Mouse (Mus musculus) gonadal fat pad, adult 2 months (tissue): ENCODE data around the gene 5730409E04Rik. TPM values are rescaled to one million over a fixed set of nuclear protein-coding genes. Genes with fewer than 3 reads are reported as not detected.

Experiments used
- DNase-seq: peaks from one replicate; pipeline ENCODE4 v3.0.0-alpha.2; 2012; ENCODE audit warnings: low read depth
- polyA plus RNA-seq: library from polyadenylated mRNA; depleted of rRNA; stranded (reverse); fragments of >200 nt; gene quantifications from 2 replicates; pipeline ENCODE4 v1.2.3, GENCODE M21; 2012; rRNA removed

Gene 5730409E04Rik
- polyA plus RNA-seq, 1 experiment = 20.4 TPM

GRCm38 (mm10) chr4:126637446-126637845, 27.8 kb downstream of the 5730409E04Rik start:
- no peak for DNase-seq

DNA sequence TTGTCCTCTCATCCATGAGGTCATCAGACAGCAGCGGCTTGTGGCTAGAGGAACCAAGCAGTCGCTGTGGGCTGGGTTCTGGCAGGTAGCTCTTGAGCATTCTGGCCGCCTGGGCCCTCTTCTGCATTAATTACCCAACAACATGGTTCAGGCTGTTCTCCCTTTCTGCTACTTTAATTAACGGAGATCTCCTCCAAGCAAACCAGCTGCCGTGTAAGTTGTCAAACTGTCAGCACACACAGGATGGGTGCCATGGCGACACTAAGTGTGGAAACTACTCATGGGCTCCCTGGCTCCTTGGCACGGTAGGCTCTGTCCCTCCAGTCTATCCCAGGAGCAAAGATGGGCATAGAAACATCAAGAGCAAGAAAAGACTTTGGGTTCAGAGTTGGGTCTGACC, 29.7 kb downstream of the 5730409E04Rik start:
- DNase-seq = no peak

- DNase-seq = no peak
These were observed 32.3 kb downstream of the 5730409E04Rik start for GRCm38 (mm10) chr4:126641901-126642300.

- DNase-seq = no peak
These were observed 34.2 kb downstream of the 5730409E04Rik start for GRCm38 (mm10) chr4:126643815-126644214.

- no peak for DNase-seq
These were observed 34.8 kb downstream of the 5730409E04Rik start for GRCm38 (mm10) chr4:126644333-126644963.

GRCm38 (mm10) chr4:126647996-126648910, 38.6 kb downstream of the 5730409E04Rik start:
- no peak for DNase-seq

DNA sequence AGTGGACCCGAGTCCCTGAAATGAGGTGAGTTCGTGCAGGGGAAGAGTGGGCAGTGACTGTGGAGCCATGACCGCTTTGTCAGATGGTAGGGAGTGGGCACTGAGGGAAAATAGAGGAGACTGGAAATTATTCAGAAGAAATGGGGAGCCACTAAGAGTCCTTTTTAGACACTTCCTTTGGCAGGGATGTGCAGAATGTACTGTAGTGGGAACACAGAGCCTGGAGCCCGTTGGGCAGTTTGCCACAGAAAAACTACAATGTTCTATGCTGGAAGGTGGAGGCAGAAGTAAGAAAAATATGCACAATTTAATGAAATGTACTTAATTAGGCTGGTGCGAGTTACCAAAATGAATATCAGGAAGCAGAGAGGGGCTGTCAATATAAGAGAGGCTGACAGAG, 43.5 kb downstream of the 5730409E04Rik start:
- DNase-seq = no peak

DNA sequence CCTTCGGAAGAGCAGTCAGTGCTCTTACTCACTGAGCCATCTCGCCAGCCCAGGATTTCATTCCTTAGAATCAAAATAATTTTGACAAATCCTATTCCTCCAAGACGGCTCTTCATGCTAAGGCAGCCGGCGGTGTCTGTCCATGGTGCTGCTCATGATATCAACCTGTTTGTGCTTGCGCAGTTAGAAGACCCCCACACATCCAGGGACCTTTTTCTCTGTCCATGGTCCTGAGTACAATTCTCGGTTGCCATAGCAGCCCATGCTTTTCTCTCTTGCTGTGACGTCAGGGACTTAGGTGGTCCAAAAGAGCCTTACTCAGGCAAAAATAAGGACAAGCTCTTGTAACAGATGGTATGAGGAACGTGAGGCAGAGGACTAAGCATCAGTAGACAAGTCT, 45.7 kb downstream of the 5730409E04Rik start:
- DNase-seq = no peak

GRCm38 (mm10) chr4:126661249-126661648, 51.6 kb downstream of the 5730409E04Rik start:
- no peak for DNase-seq

Other genes with a start within 250 kb of the 5730409E04Rik start
- gene Ago3, start 180.3 kb upstream of the 5730409E04Rik start, polyA plus RNA-seq = 9.0 and 13.5 TPM in 2 replicates
- gene Ago1, start 141.2 kb upstream of the 5730409E04Rik start, polyA plus RNA-seq = 15.4 and 20.8 TPM in 2 replicates
- gene Ago4, start 76.3 kb upstream of the 5730409E04Rik start, polyA plus RNA-seq = 1.5 and 1.6 TPM in 2 replicates
- gene Clspn, start 52.9 kb upstream of the 5730409E04Rik start, polyA plus RNA-seq = 0.24 and 0.47 TPM in 2 replicates
- gene Psmb2, start 67.8 kb downstream of the 5730409E04Rik start, polyA plus RNA-seq = 211 and 258 TPM in 2 replicates
- gene Tfap2e, start 126.4 kb downstream of the 5730409E04Rik start, polyA plus RNA-seq = not detected in 2 replicates
- gene Ncdn, start 143.6 kb downstream of the 5730409E04Rik start, polyA plus RNA-seq = 30.2 and 38.2 TPM in 2 replicates
- 39.6 and 55.8 TPM in 2 replicates for gene AU040320, start 143.7 kb downstream of the 5730409E04Rik start, polyA plus RNA-seq